Mouse (Mus musculus) embryo, embryonic 10.5 days (tissue): ENCODE measurements around the gene Otud7a.
A peak's percentile ranks its signal among the peaks of the same experiment; 100 is the strongest.

ENCODE experiments used
- DNase-seq: peaks from one replicate; pipeline ENCODE4 v3.0.0-alpha.2; 2015; ENCODE audit warnings: low spot score

The Otud7a gene

DNA sequence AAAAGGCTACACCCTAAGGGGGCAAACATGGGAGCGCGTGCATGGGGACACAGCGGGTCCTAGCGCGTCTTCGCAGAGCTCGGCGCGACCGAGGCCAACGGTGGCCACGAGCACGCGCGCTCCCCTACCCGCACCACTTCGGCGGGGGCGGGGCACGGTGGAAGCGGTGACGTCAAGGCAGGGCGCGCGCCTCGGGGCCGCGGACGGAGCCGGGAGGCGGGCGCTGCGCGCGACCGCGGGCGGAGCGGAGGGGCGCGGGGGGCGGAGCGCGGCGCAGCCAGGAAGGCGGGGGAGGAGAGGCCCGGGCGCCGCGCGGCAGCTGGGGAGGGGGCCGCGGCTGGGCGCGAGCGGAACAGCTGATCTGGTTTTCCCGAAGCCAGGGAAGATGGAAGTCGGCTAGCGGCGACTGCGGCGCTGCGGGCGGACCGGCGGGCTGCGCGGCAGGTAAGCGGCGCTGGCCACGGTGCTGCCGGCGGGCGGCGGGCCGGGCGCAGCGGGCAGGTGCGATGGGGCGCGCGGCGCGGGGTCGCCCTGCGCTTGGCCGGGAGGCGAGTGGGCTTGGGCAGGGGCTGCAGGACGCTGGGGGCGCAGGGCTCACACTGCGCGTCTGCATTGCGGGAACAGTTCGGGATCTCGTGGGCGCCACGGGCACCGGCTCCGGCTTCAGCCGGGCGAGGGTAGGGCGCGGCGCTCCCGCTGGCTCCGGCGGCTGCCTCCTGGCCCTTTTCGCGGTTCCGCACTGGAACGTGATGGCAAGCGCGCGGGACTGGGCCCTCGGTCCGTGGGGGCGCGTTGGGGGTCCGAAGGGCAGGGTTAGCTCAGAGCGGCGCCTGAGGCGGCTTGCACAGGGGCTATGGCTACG is at the start of gene Otud7a:
TSS of gene Otud7a (plus strand) at position 268 of the 862 bp plus-strand sequence.
- peak; percentile 82 for DNase-seq

DNA sequence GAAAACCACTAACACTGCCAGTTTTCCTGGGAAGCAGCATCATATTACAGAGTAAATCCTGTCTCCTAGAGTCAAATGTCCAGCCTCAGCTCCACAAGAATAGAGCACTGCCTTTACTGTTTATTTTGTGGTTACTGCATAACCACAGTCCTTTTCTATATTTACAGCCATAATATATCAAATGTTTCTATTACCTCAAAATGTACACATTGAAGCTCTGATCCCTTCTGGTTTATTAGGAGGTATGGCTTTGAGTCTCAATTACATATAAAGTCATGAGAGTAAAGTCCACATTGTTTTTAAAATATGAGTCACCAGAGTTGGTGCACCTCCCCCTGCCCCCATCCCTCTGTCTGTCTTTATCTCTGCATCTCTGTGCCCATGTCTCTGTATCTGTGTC is 38.6 kb upstream of the Otud7a start:
- DNase-seq: no peak

DNA sequence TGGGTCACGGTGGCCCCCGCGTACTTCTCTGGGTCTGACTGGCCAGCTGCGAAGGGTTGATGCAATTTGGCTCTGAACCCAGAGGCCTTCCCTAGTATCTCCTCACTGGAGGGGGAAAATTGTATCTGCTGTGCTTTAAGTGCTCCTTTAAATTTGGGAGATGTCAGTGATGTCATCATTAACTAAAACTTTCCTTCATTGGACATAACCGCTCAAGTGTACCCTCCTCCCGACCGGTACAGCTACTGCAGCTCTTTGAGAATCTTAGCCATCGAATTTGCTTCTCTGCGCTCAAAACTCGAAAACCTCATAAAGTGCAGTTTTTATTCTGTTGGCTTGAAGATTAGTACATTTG is 772 bp downstream of the Otud7a start:
- DNase-seq: peak; percentile 15

DNA sequence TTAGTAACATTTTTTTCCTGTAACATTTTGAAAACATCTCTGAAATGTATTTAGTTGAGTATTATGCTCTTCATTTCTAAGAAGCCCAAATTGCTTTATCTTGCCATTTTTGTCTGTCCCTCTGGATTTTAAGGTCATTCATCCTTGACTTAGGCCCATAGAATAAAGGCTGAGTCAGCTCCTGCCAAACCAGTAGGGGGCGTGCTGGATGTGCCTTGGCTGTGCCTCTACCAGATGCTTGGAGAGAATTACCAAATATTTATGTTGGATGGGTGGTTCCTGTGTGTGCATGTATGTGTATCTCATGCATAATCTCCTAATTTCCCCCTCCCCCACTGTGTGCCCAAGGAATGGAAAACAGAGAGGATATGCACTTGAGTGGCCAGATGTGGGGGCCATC is 2.4 kb downstream of the Otud7a start:
- DNase-seq: no peak

DNA sequence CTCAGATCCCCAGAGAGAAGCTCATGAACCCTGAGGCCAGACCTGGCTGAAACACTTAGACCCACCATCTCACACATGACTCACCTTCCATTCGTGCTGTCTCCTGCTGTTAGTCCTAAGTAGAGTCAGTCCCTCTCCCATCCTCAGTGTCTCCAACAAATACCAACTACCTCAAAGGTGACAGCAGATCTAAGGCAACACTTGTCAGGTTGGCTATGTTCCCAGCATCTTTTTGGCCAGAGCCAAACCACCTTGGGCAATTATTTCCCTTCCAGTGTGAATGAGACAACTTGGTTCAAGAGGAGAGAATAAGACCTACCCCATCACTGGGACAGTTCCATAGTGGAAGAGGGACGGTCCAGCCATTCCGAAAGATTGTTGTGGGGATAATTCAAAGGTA is 10.7 kb downstream of the Otud7a start:
- DNase-seq: no peak

DNA sequence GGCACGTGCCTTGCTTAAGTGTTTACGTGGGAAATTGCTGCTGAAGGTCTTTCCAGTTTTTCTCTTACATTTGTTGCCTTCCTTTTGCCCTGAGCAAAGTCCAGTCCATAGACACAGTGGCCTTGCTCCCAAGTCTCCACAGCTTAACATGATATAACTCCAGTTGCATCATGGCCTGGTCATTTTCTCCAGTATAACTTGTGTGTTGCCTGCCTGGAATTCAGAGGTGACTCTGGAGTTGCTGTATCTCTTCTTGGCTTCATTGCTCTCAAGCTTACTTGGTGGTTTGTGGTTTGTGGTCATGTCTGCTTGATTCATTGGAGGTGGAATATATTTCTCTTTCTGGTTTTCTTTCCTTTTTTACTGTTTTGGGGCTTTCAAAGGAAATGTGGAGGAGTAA is 17.7 kb downstream of the Otud7a start:
- no peak for DNase-seq

DNA sequence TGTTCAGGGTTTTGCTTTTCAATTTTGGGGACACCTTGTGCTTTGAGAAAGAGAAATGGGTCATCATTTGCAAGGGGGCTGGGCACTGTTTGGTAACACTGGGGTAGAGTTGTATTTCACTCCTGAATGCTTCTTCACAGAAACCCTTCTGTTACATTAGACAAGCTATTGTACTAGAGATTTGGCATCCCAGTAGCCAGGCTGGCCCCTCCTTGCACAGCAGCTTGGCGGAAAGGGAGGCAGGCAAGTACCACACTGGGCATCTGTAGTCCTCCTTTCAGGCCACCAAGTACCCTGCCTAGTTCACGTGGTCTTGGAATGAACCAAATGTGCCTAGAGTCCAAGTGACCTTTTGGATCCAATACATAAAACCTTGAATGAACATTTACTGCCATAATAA is 18.1 kb downstream of the Otud7a start:
- DNase-seq: no peak

DNA sequence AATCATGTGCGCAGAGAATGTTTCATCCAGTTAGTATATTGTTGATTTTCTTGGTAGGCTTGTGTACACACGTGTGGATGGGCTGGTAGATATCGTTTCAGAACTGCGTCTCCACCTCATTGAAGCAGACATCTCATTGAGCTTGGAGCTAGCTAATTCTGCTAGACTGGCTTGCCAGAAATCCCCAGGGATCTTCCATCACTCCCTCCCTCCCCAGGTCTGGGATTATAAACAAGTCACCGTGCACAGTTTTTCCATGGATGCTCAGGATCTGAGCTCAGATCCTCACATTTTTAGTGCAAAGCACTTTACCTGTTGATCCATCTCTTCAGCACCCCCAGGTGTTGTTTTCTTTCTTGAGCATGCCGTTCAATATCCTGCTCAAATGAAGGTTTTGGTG is 22.2 kb downstream of the Otud7a start:
- no peak for DNase-seq

DNA sequence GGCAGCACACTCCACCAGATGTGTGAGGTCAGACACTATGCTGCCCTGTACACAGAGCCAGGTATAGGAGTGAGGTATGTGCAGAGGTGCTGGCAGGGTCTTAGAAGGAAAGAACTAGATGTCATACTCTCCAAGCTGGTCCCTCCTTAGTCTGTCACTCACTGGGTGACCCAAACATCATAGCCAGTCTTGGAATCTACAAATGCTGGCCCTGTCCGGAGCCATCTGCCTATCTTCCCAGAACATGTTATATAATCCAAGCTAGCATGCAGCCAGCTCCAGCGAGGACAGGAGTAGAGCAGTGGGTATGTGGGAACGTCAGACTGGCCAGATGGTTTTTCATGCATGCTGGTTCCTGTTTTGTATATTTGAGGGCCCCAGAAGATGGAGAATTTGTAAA is 23.7 kb downstream of the Otud7a start:
- DNase-seq: no peak

DNA sequence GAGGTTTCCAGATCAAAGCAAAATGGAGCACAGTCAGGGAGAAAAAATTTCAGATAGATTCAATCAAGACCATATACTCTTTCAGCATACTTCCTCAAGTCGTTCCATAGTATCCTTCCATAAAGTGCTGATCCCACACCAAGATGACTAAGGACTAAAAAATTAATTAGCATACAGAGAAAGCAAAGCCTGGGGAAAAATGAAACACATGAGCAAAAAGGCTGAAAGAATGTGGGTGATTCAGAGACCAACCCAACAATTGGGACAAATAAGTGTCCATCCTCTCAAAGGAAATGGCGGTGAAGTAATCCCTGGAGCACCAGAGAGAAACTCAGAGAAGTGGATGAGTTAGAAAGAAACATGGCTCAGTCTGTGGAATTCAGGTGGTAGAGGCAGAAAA is 38.5 kb downstream of the Otud7a start:
- no peak for DNase-seq

DNA sequence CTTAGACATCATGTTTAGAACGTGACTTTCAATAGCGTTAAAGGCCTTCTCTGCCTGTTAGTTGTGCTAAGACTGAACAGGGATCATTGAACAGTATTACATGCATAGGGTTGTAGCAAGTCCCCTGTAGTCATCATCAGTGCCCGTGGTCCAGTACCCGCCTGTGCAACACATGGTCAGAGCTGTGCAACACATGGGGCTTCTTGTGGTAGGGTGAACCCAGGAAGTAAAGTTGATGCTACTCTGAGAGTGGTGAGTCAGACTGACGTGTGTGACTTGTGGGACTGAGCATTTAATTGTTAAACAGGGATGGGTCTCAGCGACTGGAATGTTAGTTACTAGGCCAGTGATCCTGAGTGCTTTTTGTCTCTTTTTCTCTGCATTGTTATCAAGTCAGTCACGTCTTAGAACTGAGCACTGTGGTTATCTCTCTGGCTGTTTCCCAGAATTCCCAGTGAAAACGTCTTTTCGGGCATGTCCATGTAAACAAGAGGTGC is 52.5 kb downstream of the Otud7a start:
- no peak for DNase-seq

DNA sequence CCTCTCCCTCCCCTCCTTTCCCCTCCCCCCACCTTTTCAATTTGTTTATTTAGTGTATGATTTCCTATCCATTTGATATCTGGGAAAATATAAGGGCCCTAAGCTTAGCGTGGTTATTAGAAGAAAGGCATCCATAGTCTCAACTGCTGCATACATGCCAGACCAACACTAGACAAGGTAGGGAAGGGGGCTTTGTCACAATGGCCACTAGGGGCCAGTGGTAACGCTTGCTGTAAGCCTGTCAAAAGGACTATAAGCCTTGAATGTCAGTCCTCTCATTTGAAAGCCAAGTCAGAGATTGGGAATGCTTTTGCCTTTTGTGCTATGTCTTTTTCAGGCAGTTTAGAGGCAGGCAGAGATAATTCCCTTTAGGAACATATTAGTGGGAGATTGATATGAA is 59.7 kb downstream of the Otud7a start:
- DNase-seq: peak; percentile 51

DNA sequence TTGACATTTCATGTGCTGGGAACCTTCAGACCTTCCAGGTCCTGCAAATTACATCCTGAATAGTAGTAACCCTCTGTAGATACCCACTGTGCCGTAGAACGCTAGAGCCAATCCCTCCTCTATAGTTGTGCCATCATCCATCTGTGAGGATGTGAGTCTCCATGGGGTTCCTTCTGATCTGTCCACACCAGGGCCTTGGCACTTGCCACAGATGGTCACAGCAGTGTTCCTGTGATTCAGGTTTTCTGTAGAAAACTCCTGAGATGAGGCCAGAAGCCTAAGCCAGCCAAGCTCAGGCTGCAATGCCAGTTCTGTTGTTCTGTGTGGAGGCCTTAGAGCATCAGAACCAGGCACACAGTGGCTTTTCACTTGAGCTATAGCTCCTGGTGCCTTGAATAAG is 63.5 kb downstream of the Otud7a start:
- DNase-seq: no peak

DNA sequence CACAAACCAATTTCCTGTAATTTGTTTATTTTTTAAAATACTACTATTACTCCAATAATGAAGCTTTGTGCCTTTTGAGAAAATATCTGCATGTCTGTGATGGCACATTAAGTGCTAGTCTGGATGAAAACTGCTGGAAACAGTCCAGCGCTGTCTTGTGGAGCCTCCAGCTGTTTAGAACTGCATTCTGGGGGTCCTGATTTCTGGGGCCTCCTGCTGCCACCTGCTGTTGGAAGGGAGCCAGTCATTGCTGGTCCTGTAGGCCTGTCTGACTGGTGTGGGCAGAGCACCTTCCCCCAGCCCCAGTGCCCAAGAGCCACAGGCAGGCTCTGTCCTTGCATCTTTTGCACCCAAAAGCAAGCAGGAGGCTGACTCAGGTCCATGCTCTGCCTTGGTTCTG is 65.3 kb downstream of the Otud7a start:
- DNase-seq: peak; percentile 1

DNA sequence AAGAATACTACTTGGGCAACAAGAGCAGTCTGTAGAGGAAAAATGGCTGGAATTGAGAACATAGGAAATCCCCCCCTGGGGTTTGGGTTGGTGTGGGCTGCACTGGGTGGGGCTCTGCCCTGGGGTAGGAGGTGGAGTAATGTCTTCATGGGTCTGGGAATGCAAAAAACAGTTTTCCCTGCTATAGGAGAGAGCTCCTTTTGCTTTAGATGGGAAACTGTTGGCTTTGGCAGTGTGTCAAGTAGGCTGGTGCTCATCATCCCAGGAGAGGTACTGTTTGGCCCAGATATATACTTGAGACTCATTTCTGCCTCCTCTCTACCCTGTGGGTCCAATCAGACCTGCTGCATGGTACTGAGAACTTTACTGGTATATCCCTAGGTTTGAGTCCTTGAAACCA is 66.9 kb downstream of the Otud7a start:
- DNase-seq: no peak

DNA sequence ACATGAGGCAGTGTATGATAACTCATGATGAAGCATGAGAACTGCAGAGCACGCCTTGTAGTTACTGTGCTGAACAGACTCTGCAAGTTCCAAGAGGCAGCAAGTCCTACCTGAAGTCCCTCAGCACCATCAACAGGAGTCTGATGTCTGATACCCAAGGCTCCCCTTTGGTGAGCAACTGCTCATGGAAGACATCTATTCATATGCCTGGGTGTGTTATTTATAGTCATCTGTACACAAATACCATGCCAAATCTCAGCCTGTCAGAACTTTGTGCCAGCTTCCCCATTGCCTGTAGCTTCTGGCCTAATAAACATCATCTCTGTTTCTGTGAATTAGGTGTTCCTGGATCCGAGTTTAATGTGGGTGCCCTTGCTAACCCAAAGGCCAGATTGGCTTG is 68.0 kb downstream of the Otud7a start:
- DNase-seq: no peak

DNA sequence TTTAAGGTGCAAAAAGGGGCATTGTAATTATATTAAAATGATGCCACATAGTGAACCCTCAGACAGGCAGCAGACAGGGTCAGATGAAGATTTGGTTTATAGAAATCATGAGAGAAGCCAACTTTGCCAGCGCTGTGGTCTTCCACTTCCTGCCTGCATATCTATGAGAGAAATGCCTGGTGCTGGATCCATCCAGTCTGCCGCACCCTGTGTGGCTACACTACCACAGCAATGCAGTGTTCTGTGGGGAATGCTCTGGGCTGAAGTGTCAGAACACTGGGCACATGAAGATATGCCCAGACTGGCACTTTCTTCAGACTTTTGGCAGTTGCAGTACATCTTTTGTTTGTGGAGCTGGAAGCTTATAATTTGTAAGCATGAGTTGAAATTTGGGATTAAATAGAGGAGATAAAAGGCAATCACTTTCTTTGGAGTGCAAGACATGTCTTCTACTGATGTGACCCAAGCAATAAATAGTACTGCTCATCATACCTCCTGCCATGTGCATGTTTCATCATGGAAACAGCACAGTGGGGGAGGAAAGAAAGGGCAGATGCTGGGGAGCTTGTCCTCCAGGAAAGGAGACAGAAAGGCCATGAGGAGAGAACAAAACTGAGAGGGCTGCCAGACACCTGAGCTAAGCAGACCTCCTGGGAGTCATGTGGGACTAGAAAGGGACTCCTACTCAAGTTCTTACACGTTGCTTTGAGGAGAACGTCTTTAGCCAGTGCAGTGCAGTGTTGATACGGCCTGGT is 71.8 kb downstream of the Otud7a start:
- DNase-seq: no peak

DNA sequence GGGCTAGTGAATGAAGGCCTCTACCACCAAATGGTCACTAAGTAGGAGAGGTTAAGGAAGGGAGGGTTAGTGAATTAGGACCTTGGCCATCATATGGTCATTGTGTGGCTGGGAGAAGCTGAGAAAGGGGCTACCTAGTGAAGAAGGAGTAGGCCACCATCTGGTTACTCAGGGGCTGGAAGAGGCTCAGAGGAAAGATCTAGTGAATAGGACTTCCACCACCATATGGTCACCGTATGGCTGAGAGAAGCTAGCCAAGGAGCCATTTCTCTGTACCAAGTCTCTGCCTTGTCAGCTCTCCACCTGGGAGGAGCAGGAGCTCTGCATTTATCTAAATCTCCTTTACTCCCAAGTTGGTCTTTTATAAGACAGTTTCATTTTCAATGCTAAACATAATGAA is 75.7 kb downstream of the Otud7a start:
- DNase-seq: no peak

DNA sequence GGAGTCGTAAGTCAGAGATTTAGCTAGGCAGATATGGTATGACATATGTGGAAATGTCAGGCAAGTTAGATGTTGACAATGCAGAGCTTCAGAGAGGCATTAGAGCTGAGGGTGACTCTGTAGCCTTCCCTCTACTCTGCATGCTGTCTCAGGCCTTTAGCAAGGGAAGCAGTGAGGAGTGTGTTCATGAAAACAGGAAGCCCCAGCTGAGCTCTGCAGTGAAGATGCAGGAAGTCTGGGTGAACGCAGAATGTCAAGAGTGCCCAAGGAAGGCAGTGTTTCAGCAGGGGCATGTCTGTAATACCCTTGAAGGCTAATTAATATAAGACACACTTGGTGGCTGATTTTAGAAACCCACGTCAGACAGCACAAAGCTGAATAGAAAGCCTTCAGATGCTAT is 77.9 kb downstream of the Otud7a start:
- no peak for DNase-seq

DNA sequence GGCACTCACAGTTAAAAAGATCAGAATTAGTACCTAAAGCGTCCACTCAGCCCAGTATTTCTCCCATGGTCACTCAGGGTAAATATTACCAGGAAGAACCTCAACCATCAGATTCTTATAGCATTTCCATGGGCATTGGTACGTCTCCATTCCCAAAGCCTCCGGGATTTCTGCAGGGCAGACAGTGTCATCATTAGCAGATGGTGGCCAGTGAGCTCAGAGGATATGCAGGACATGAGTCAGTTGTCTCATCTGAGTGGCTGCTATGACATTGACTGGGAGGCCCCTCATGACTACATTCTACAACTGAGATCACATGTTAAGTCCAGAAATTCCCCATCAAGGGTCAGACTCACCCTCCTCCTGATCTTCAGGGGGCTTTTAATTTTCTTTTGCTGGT is 78.5 kb downstream of the Otud7a start:
- DNase-seq: no peak

DNA sequence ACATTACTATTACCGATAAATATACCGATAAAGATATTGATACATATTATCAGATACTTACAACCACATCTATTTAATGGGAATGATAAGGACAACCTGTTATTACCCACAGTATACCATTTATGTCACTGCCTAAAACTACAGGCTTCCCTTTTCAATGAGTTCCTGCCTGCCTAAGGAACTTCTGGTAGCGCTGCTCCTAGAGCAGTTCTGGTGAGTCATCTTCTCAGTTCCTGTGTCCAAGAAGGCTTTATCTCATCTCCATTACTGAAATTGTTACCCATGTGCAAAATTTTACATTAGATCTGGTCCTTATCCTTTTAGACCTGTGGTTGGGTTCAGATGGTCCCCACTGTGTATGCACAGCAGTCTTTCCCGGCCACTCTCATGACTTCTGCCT is 95.7 kb downstream of the Otud7a start:
- DNase-seq: no peak

DNA sequence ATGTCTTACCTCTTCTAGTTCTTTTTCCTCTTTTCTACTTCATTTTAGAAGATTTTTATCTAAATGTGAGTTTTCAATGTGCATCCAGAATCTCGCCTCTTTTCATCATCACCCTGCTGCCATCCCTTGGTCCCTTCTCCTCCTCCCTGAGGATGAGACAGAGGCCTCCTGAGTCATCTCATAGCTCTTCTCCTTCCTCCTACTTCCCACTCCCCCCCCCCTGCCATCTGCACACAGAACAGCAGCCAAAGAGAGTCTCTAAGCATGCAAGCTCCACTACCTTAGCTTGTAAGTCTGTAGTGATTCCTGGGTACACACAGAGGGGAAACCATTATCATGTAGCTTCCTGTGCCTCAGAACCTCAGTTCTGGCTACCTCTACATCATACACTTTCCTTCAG is 109.9 kb downstream of the Otud7a start:
- no peak for DNase-seq

DNA sequence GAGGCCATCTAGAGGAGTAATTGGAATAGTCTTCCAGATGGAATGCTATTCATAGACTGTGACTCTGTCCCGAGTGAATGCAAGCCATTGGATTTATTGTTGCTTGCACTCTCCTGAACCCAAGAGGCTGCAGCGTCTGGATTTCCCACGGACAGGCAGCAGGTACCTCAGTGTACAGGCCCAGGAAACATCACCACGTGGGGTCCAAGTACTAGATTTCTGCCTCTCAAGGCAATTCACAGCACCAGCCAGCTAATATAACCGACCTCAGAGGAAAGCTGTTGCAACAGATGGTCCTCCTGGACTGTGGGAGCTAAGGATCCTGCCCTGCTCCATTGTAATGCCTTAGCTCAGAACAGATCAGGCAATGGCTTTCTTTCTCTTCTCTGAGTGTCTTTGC is 111.8 kb downstream of the Otud7a start:
- DNase-seq: no peak

DNA sequence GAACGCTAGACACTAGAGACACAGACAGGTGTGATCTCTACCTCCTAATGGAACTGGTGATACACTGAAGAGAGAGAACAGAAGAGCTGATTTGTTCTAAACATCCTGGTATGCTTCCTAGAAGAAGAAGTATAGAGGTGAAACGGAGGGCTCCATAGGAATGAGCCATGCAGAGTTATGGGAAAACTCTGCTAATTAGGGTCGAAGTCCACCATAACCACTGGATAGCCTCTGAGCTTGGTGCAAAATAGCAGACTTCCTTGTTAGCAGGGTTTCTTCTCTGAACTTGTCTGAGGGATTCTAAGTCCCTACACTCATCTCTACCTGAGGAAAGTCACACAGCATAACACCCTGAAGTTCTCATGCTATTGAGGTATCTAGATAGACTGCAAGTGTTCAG is 114.4 kb downstream of the Otud7a start:
- no peak for DNase-seq
